Mouse (Mus musculus): Measurements from ENCODE around the gene Cxcr2. TPM values are rescaled to one million over a fixed set of nuclear protein-coding genes. Genes with fewer than 3 reads are reported as not detected.

Gene Cxcr2
- polyA plus RNA-seq, 1 experiment from 2014 or later = 1.6 TPM

GRCm38 (mm10) chr1:74201048-74201844 lies 47.5 kb downstream of the Cxcr2 start:
- no peak for ATAC-seq (ENCODE audit: insufficient read depth)
- no peaks in the 10 kb centered on the region for H3K27me3 ChIP-seq
- no peak overlapping the region for H3K9ac ChIP-seq
- WGBS (ENCODE audit: insufficient replicate concordance) = 57% methylated on average over 7 of the region's 7 CpGs
- H3K36me3 ChIP-seq (replicated peaks) = no peaks in the 10 kb centered on the region
- H3K4me2 ChIP-seq = no peak overlapping the region
- no peaks in the 10 kb centered on the region for H3K9me3 ChIP-seq (replicated peaks)
- no peak overlapping the region for H3K27ac ChIP-seq (replicated peaks)
- H3K4me1 ChIP-seq (replicated peaks) = 0 out of 2 replicates have a peak, but pooled peaks cover 5% of the 10 kb centered on the region
- no peak overlapping the region for H3K4me3 ChIP-seq (replicated peaks)

DNA sequence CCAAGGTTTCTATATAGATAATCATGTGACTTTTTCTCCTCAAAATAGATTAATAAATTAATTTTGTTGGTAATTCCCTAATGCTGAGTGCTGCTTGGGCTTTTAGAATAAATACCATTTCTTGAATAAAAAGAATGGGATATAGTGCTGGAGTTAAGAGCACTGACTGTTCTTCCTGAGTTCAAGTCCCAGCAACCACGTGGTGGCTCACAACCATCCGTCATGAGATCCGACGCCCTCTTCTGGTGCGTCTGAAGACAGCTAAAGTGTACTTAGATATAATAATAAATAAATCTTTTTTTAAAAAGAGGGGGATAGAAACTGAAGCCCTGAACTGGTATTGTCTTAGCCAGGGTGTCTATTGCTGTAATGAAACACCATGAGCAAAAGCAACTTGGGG lies 49.7 kb downstream of the Cxcr2 start:
- Histone ChIP-seq H3K9ac (no peak overlapping the region), H3K4me1 (replicated peaks) (0 out of 2 replicates have a peak, but pooled peaks cover 5% of the 10 kb centered on the region), H3K4me3 (replicated peaks) (no peak overlapping the region), H3K36me3 (replicated peaks) (no peaks in the 10 kb centered on the region), H3K27me3 (no peaks in the 10 kb centered on the region), H3K9me3 (replicated peaks) (no peaks in the 10 kb centered on the region), H3K27ac (replicated peaks) (no peak overlapping the region), H3K4me2 (no peak overlapping the region)
- 46% methylated on average over 5 of the region's 5 CpGs for WGBS (ENCODE audit: insufficient replicate concordance)
- no peak for ATAC-seq (ENCODE audit: insufficient read depth)

GRCm38 (mm10) chr1:74205881-74206280 lies 52.1 kb downstream of the Cxcr2 start:
- H3K9me3 ChIP-seq (replicated peaks) = no peaks in the 10 kb centered on the region
- H3K4me3 ChIP-seq (replicated peaks) = no peak overlapping the region
- no peak overlapping the region for H3K4me2 ChIP-seq
- ATAC-seq (ENCODE audit: insufficient read depth) = no peak
- no peaks in the 10 kb centered on the region for H3K36me3 ChIP-seq (replicated peaks)
- H3K27me3 ChIP-seq = no peaks in the 10 kb centered on the region
- no peak overlapping the region for H3K9ac ChIP-seq
- H3K4me1 ChIP-seq (replicated peaks) = no peaks in the 10 kb centered on the region
- no peak overlapping the region for H3K27ac ChIP-seq (replicated peaks)
- 37% methylated on average over 7 of the region's 7 CpGs for WGBS (ENCODE audit: insufficient replicate concordance)

DNA sequence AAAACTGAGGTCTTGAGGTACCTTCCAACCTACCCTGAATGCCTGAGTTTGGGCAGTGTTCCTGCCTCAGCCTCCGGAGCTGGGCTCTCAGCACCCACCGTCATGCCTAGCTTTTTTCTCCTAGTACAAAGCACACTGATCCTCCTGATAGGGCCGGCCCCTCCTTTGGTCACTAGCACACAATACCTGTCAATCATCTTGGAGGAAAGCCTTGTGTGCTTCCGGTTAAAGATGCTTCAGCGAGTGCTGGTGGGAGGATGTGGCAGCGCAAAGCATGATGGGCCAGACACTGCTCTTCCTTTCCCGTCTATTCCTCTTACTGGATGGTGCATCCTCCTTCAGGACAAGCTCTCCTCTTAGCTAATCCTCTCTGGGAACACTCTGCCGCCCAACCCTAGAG lies 52.9 kb downstream of the Cxcr2 start:
- Histone ChIP-seq H3K36me3 (replicated peaks) (no peaks in the 10 kb centered on the region), H3K9ac (no peak overlapping the region), H3K4me1 (replicated peaks) (no peaks in the 10 kb centered on the region), H3K27me3 (no peaks in the 10 kb centered on the region), H3K4me3 (replicated peaks) (no peak overlapping the region), H3K27ac (replicated peaks) (no peak overlapping the region), H3K9me3 (replicated peaks) (no peaks in the 10 kb centered on the region), H3K4me2 (no peak overlapping the region)
- no peak for ATAC-seq (ENCODE audit: insufficient read depth)
- WGBS (ENCODE audit: insufficient replicate concordance) = 40% methylated on average over 8 of the region's 8 CpGs

DNA sequence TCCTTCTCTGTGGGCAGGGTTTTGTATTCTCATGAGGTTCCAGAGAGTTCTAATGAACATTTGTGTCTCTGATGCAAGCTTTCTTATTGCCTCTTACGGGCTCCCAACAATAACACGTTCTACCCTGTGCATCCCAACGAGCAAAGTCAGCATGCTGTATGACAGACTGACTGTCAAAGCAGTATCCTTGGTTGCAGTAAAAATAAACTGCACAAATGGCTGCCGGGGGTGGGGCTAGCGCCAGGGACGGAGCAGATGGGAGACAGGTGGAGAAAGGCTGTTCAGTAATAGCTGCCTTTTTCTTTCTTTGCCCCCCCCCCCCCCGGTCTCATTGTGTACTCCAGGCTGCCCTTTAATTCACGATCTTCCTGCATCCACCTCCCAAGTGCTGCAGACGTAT lies 54.1 kb downstream of the Cxcr2 start:
- no peak overlapping the region for H3K4me2 ChIP-seq
- H3K27ac ChIP-seq (replicated peaks) = no peak overlapping the region
- 52% methylated on average over 9 of the region's 9 CpGs for WGBS (ENCODE audit: insufficient replicate concordance)
- no peak overlapping the region for H3K9ac ChIP-seq
- H3K4me3 ChIP-seq (replicated peaks) = no peak overlapping the region
- no peaks in the 10 kb centered on the region for H3K36me3 ChIP-seq (replicated peaks)
- H3K4me1 ChIP-seq (replicated peaks) = no peaks in the 10 kb centered on the region
- ATAC-seq (ENCODE audit: insufficient read depth) = no peak
- H3K27me3 ChIP-seq = no peaks in the 10 kb centered on the region
- no peaks in the 10 kb centered on the region for H3K9me3 ChIP-seq (replicated peaks)

GRCm38 (mm10) chr1:74208941-74209340 lies 55.2 kb downstream of the Cxcr2 start:
- no peak for ATAC-seq (ENCODE audit: insufficient read depth)
- Histone ChIP-seq H3K4me1 (replicated peaks) (no peaks in the 10 kb centered on the region), H3K9me3 (replicated peaks) (no peaks in the 10 kb centered on the region), H3K9ac (no peak overlapping the region), H3K27ac (replicated peaks) (no peak overlapping the region), H3K4me3 (replicated peaks) (no peak overlapping the region), H3K36me3 (replicated peaks) (no peaks in the 10 kb centered on the region), H3K4me2 (no peak overlapping the region), H3K27me3 (no peaks in the 10 kb centered on the region)
- 84% methylated on average over 8 of the region's 8 CpGs for WGBS (ENCODE audit: insufficient replicate concordance)

MicroRNAs encoded within 50 kb of the gene (microRNA counts, 519-probe panel; counts per million panel counts)
- 1,992 counts per million, percentile 21 among the panel's probes with 10 or more counts for microRNA mmu-miR-1928

Small RNA genes lying within 50 kb of the gene (microRNA-seq; reads per million reads assigned to microRNA genes)
- not detected for gene Mir1928

Other genes starting within 250 kb of the Cxcr2 start
- 20.3 and 21.5 TPM in 2 replicates for gene Tns1, start 29.5 kb upstream of the Cxcr2 start, polyA plus RNA-seq (2015; fragmentation: Nextera tagmentation; extraction: Ambion mirVana)
- not detected in 2 replicates for gene Rufy4, start 28.4 kb upstream of the Cxcr2 start, polyA plus RNA-seq (2015; fragmentation: Nextera tagmentation; extraction: Ambion mirVana)
- gene Cxcr1, start 40.6 kb downstream of the Cxcr2 start, polyA plus RNA-seq (2015; fragmentation: Nextera tagmentation; extraction: Ambion mirVana) = not detected in 2 replicates
- gene Arpc2, start 82.1 kb downstream of the Cxcr2 start, polyA plus RNA-seq (2015; fragmentation: Nextera tagmentation; extraction: Ambion mirVana) = 176 and 191 TPM in 2 replicates
- 0.29 and 0.68 TPM in 2 replicates for gene Gpbar1, start 124.6 kb downstream of the Cxcr2 start, polyA plus RNA-seq (2015; fragmentation: Nextera tagmentation; extraction: Ambion mirVana)
- 93.1 and 113 TPM in 2 replicates for gene Aamp, start 130.7 kb downstream of the Cxcr2 start, polyA plus RNA-seq (2015; fragmentation: Nextera tagmentation; extraction: Ambion mirVana)
- gene Pnkd, start 130.9 kb downstream of the Cxcr2 start, polyA plus RNA-seq (2015; fragmentation: Nextera tagmentation; extraction: Ambion mirVana) = 32.0 and 34.7 TPM in 2 replicates
- 15.4 and 18.7 TPM in 2 replicates for gene Tmbim1, start 151.6 kb downstream of the Cxcr2 start, polyA plus RNA-seq (2015; fragmentation: Nextera tagmentation; extraction: Ambion mirVana)
- 0.06 TPM in 1 of 2 replicates, not detected in the other for gene Catip, start 208.1 kb downstream of the Cxcr2 start, polyA plus RNA-seq (2015; fragmentation: Nextera tagmentation; extraction: Ambion mirVana)
- gene Slc11a1, start 221.2 kb downstream of the Cxcr2 start, polyA plus RNA-seq (2015; fragmentation: Nextera tagmentation; extraction: Ambion mirVana) = 14.0 and 17.0 TPM in 2 replicates
- gene Ctdsp1, start 237.5 kb downstream of the Cxcr2 start, polyA plus RNA-seq (2015; fragmentation: Nextera tagmentation; extraction: Ambion mirVana) = 44.8 and 48.4 TPM in 2 replicates